Mouse (Mus musculus) erythroid progenitor cell, adult 5-6 weeks (primary cell): ENCODE data around the gene Tpk1. TPM values are rescaled to one million over a fixed set of nuclear protein-coding genes. Genes with fewer than 3 reads are reported as not detected.

Source experiments
- ATAC-seq: replicated peaks from 2 replicates; pipeline ENCODE4 v1.8.0; 2016; ENCODE audit warnings: moderate number of reproducible peaks, mild to moderate bottlenecking, moderate TSS enrichment, inconsistent platforms; ENCODE audit not compliant: poor library complexity, low FRiP score, severe bottlenecking
- total RNA-seq, 2 experiments: library from RNA; stranded (forward) in 1 of 2; stranded (reverse) in 1 of 2; fragments of 150-400 nt in 1 of 2; fragments of 186-747, 209-891 nt in 1 of 2; gene quantifications; 2 replicates each; pipeline versions ENCODE4 v1.2.3 to v1.2.4; 2015 to 2017; ENCODE audit warnings: low replicate concordance in 2 of 2

Tpk1 gene
- total RNA-seq, 2 experiments from 2014 or later: 6.2 to 15.9 TPM

DNA sequence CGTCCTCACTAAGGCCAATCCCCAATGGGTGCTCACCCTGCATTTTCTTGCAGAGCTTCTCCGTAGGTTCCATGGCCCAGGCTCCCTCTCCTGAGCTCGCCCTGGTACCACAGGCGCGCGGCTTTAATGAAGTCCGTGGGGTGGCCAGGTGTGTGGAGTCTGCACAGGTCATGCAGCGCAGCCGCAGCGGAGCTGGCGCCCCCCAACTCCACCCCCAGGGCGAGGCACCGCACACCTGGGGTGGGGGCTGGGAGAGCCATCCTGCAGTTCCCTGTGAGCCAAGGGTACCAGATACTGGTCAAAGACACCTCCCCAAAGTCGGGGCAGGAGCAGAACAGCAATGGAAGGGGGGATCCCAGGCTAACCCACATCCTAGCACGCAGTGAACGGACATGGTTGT is 356.6 kb downstream of the Tpk1 start, which contains the start of gene Nobox:
Gene Nobox (minus strand): TSS at position 101 of the 400 bp plus-strand sequence.
- ATAC-seq: no peak

- ATAC-seq: no peak
Observed at GRCm38 (mm10) chr6:43297508-43297850, 368.6 kb downstream of the Tpk1 start.

GRCm38 (mm10) chr6:43296798-43297507 is 369.1 kb downstream of the Tpk1 start:
- no peak for ATAC-seq

DNA sequence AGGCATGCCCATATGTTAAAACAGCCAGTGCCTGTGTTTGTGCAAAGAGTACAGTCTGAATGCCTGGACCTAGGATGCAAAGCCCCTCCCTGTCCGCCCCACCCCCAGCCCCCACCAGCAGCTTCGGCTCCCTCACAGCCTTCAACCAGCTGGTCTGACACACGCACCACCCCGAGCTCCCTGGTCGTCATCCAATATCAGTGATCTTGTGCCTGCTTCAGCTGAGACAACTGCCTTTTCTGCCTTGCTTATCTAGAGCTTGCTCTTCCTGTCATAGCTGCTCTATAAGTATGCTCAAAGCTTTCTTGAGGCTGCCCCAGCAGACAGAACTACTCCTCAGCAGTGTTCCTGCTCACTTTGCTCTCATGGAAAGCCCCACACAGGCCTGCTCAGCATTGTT is 370.2 kb downstream of the Tpk1 start:
- ATAC-seq: no peak
